Mouse (Mus musculus) lung, embryonic 15.5 days (tissue): ENCODE measurements around the gene Nell2. TPM values are rescaled to one million over a fixed set of nuclear protein-coding genes. Genes with fewer than 3 reads are reported as not detected.

Experiments used
- ATAC-seq: fragments of 200-750 bp; cut with Nextera tagmentation; 2 replicates; pipeline ENCODE4 v1.8.0; 2017; ENCODE audit warnings: moderate number of reproducible peaks, borderline replicate concordance; ENCODE audit not compliant: low FRiP score, low TSS enrichment; ENCODE audit errors: extremely low read depth
- H3K27ac ChIP-seq: fragments of 300-500 bp; sonication (generic); 2 replicates; pipeline ENCODE4 v1.5.1; 2015; ENCODE audit warnings: moderate library complexity, mild to moderate bottlenecking, inconsistent platforms
- H3K27me3 ChIP-seq: fragments of 300-500 bp; sonication (generic); 2 replicates; pipeline ENCODE4 v1.6.1; 2015; ENCODE audit warnings: inconsistent platforms
- H3K36me3 ChIP-seq: fragments of 300-500 bp; sonication (generic); 2 replicates; pipeline ENCODE4 v1.6.1; 2015; ENCODE audit warnings: inconsistent platforms
- H3K4me1 ChIP-seq: fragments of 300-500 bp; sonication (generic); 2 replicates; pipeline ENCODE4 v1.6.1; 2015; ENCODE audit warnings: inconsistent platforms
- H3K4me2 ChIP-seq: fragments of 300-500 bp; sonication (generic); 2 replicates; pipeline ENCODE4 v1.6.1; 2015; ENCODE audit warnings: inconsistent platforms, mild to moderate bottlenecking, moderate library complexity
- H3K4me3 ChIP-seq: fragments of 300-500 bp; sonication (generic); 2 replicates; pipeline ENCODE4 v1.5.1; 2015; ENCODE audit warnings: mild to moderate bottlenecking, inconsistent platforms
- H3K9ac ChIP-seq: fragments of 300-500 bp; sonication (generic); 2 replicates; pipeline ENCODE4 v1.6.1; 2015; ENCODE audit warnings: inconsistent platforms
- H3K9me3 ChIP-seq: fragments of 300-500 bp; sonication (generic); 2 replicates; pipeline ENCODE4 v1.6.1; 2016; ENCODE audit warnings: inconsistent platforms
- WGBS: fragments of 180-500 bp; shearing (Covaris S2); methylation state at CpG from one replicate; pipeline ENCODE4 v1.1.7; 2015; 5-methylcytosine and 5-hydroxymethylcytosine counted together
- polyA plus RNA-seq: library from polyadenylated mRNA; unstranded; fragments of >200 nt; fragmentation: Nextera tagmentation; extraction: Ambion mirVana; gene quantifications from 2 replicates; pipeline ENCODE4 v1.2.1, GENCODE M21; 2015

The Nell2 gene
- polyA plus RNA-seq, 1 experiment from 2014 or later = 1.8 TPM

GRCm38 (mm10) chr15:95473976-95474375, 54.4 kb downstream of the Nell2 start:
- Histone ChIP-seq H3K9ac (no peak overlapping the region), H3K27ac (no peak overlapping the region), H3K4me1 (no peaks in the 10 kb centered on the region), H3K4me2 (no peak overlapping the region), H3K4me3 (no peak overlapping the region), H3K27me3 (no peaks in the 10 kb centered on the region), H3K36me3 (no peaks in the 10 kb centered on the region), H3K9me3 (no peaks in the 10 kb centered on the region)
- WGBS = 79% methylated on average over 6 of the region's 6 CpGs
- no peak for ATAC-seq

- no peaks in the 10 kb centered on the region for H3K36me3 ChIP-seq
- no peaks in the 10 kb centered on the region for H3K4me1 ChIP-seq
- no peak overlapping the region for H3K4me3 ChIP-seq
- H3K27me3 ChIP-seq = no peaks in the 10 kb centered on the region
- H3K27ac ChIP-seq = no peak overlapping the region
- 31% methylated on average over 6 of the region's 6 CpGs for WGBS
- ATAC-seq = peak; percentile 46; the same call in 1 of the 2 replicates
- H3K9me3 ChIP-seq = no peaks in the 10 kb centered on the region
- no peak overlapping the region for H3K9ac ChIP-seq
- 0 out of 2 replicates have a peak overlapping the region, but pooled peaks have one; percentile 6 for H3K4me2 ChIP-seq
These were observed 61.2 kb downstream of the Nell2 start for GRCm38 (mm10) chr15:95467195-95467594.

- no peak for ATAC-seq
- WGBS = 70% methylated on average over 4 of the region's 4 CpGs
These were observed 68.3 kb downstream of the Nell2 start for GRCm38 (mm10) chr15:95460041-95460566.

GRCm38 (mm10) chr15:95444586-95444985, 83.8 kb downstream of the Nell2 start:
- Histone ChIP-seq H3K9me3 (no peaks in the 10 kb centered on the region), H3K4me1 (no peaks in the 10 kb centered on the region), H3K36me3 (no peaks in the 10 kb centered on the region), H3K27ac (no peak overlapping the region), H3K4me3 (no peak overlapping the region), H3K9ac (no peak overlapping the region), H3K27me3 (no peaks in the 10 kb centered on the region), H3K4me2 (no peak overlapping the region)
- 77% methylated on average over 11 of the region's 11 CpGs for WGBS
- no peak for ATAC-seq

More at GRCm38 (mm10) chr15:95460041-95460566, 68.3 kb downstream of the Nell2 start:
- H3K4me2 ChIP-seq = no peak overlapping the region
- no peaks in the 10 kb centered on the region for H3K36me3 ChIP-seq
- no peak overlapping the region for H3K9ac ChIP-seq
- no peak overlapping the region for H3K4me3 ChIP-seq
- no peak overlapping the region for H3K27ac ChIP-seq
- no peaks in the 10 kb centered on the region for H3K9me3 ChIP-seq
- no peaks in the 10 kb centered on the region for H3K4me1 ChIP-seq
- no peaks in the 10 kb centered on the region for H3K27me3 ChIP-seq

- no peaks in the 10 kb centered on the region for H3K4me1 ChIP-seq
- no peak overlapping the region for H3K27ac ChIP-seq
- no peak for ATAC-seq
- no peak overlapping the region for H3K4me2 ChIP-seq
- no peaks in the 10 kb centered on the region for H3K9me3 ChIP-seq
- H3K9ac ChIP-seq = no peak overlapping the region
- H3K36me3 ChIP-seq = no peaks in the 10 kb centered on the region
- H3K4me3 ChIP-seq = no peak overlapping the region
- WGBS = 80% methylated on average over 4 of the region's 4 CpGs
- no peaks in the 10 kb centered on the region for H3K27me3 ChIP-seq
These were observed 90.6 kb downstream of the Nell2 start for GRCm38 (mm10) chr15:95437740-95438139.

GRCm38 (mm10) chr15:95436261-95436660, 92.1 kb downstream of the Nell2 start:
- no peak for ATAC-seq
- no peaks in the 10 kb centered on the region for H3K9me3 ChIP-seq
- H3K9ac ChIP-seq = no peak overlapping the region
- no peaks in the 10 kb centered on the region for H3K36me3 ChIP-seq
- no peak overlapping the region for H3K4me2 ChIP-seq
- no peak overlapping the region for H3K27ac ChIP-seq
- H3K4me3 ChIP-seq = no peak overlapping the region
- WGBS = 74% methylated on average over 1 of the region's 1 CpGs
- no peaks in the 10 kb centered on the region for H3K4me1 ChIP-seq
- H3K27me3 ChIP-seq = no peaks in the 10 kb centered on the region

- ATAC-seq = no peak
- Histone ChIP-seq H3K27ac (no peak overlapping the region), H3K9me3 (no peaks in the 10 kb centered on the region)
These were observed 97.1 kb downstream of the Nell2 start for GRCm38 (mm10) chr15:95431156-95431799.

GRCm38 (mm10) chr15:95430000-95430399, 98.4 kb downstream of the Nell2 start:
- no peaks in the 10 kb centered on the region for H3K4me1 ChIP-seq
- H3K4me2 ChIP-seq = no peak overlapping the region
- WGBS = 87% methylated on average over 8 of the region's 8 CpGs
- H3K36me3 ChIP-seq = no peaks in the 10 kb centered on the region
- H3K4me3 ChIP-seq = no peak overlapping the region
- no peaks in the 10 kb centered on the region for H3K9me3 ChIP-seq
- no peak overlapping the region for H3K9ac ChIP-seq
- no peaks in the 10 kb centered on the region for H3K27me3 ChIP-seq
- H3K27ac ChIP-seq = no peak overlapping the region
- ATAC-seq = no peak

More at GRCm38 (mm10) chr15:95431156-95431799, 97.1 kb downstream of the Nell2 start:
- 75% methylated on average over 13 of the region's 13 CpGs for WGBS
- Histone ChIP-seq H3K4me2 (no peak overlapping the region), H3K4me3 (no peak overlapping the region), H3K27me3 (no peaks in the 10 kb centered on the region), H3K4me1 (no peaks in the 10 kb centered on the region), H3K36me3 (no peaks in the 10 kb centered on the region), H3K9ac (no peak overlapping the region)

- Histone ChIP-seq H3K9ac (no peak overlapping the region), H3K36me3 (no peaks in the 10 kb centered on the region), H3K9me3 (no peaks in the 10 kb centered on the region), H3K4me1 (no peaks in the 10 kb centered on the region), H3K27me3 (no peaks in the 10 kb centered on the region), H3K4me2 (no peak overlapping the region), H3K27ac (no peak overlapping the region), H3K4me3 (no peak overlapping the region)
- WGBS = 70% methylated on average over 7 of the region's 7 CpGs
- ATAC-seq = no peak
These were observed 100.2 kb downstream of the Nell2 start for GRCm38 (mm10) chr15:95428003-95428663.

GRCm38 (mm10) chr15:95425085-95425484, 103.3 kb downstream of the Nell2 start:
- 76% methylated on average over 7 of the region's 7 CpGs for WGBS
- H3K4me2 ChIP-seq = no peak overlapping the region
- no peak for ATAC-seq

GRCm38 (mm10) chr15:95422226-95422950, 106.0 kb downstream of the Nell2 start:
- ATAC-seq = no peak
- Histone ChIP-seq H3K4me2 (no peak overlapping the region), H3K36me3 (no peaks in the 10 kb centered on the region), H3K9ac (no peak overlapping the region), H3K27ac (no peak overlapping the region), H3K27me3 (no peaks in the 10 kb centered on the region), H3K4me3 (no peak overlapping the region), H3K9me3 (no peaks in the 10 kb centered on the region), H3K4me1 (no peaks in the 10 kb centered on the region)
- WGBS = 88% methylated on average over 15 of the region's 15 CpGs

More at GRCm38 (mm10) chr15:95425085-95425484, 103.3 kb downstream of the Nell2 start:
- H3K9me3 ChIP-seq = no peaks in the 10 kb centered on the region
- no peaks in the 10 kb centered on the region for H3K27me3 ChIP-seq
- H3K4me3 ChIP-seq = no peak overlapping the region
- no peaks in the 10 kb centered on the region for H3K36me3 ChIP-seq
- H3K4me1 ChIP-seq = no peaks in the 10 kb centered on the region
- no peak overlapping the region for H3K27ac ChIP-seq
- no peak overlapping the region for H3K9ac ChIP-seq

- Histone ChIP-seq H3K36me3 (no peaks in the 10 kb centered on the region), H3K9me3 (no peaks in the 10 kb centered on the region), H3K27me3 (no peaks in the 10 kb centered on the region), H3K9ac (no peak overlapping the region), H3K4me2 (no peak overlapping the region), H3K4me3 (no peak overlapping the region), H3K4me1 (no peaks in the 10 kb centered on the region), H3K27ac (no peak overlapping the region)
- no peak for ATAC-seq
- 79% methylated on average over 4 of the region's 4 CpGs for WGBS
These were observed 109.7 kb downstream of the Nell2 start for GRCm38 (mm10) chr15:95418641-95419040.
